Mouse (Mus musculus): Measurements from ENCODE around the gene Rapgef1. TPM values are rescaled to one million over a fixed set of nuclear protein-coding genes. Genes with fewer than 3 reads are reported as not detected.
A peak's percentile ranks its signal among the peaks of the same experiment; 100 is the strongest.
"Not testable (repeated sequence)": the region's sequence is repeated elsewhere in the genome, so short reads cannot be mapped to it uniquely, and the experiment has no call there.

Gene Rapgef1
- polyA plus RNA-seq, 1 experiment from 2014 or later, result 13.3 TPM

GRCm38 (mm10) chr2:29707731-29708130 is 88.2 kb downstream of the Rapgef1 start:
- ATAC-seq (ENCODE audit: low FRiP score), result no peak
- 84% methylated on average over 4 of the region's 4 CpGs for WGBS
- peaks cover 22% of the 10 kb centered on the region; the same call in 1 of the 2 replicates for H3K36me3 ChIP-seq (ENCODE audit: control insufficient read depth, insufficient read depth, low read length)

GRCm38 (mm10) chr2:29708209-29708608 is 88.7 kb downstream of the Rapgef1 start:
- H3K4me2 ChIP-seq (replicated peaks; ENCODE audit: low read depth, low read length); H3K27me3 ChIP-seq (ENCODE audit: control insufficient read depth, insufficient read depth, low read length); ATAC-seq (ENCODE audit: low FRiP score); H3K4me3 ChIP-seq (ENCODE audit: low read depth, low read length); H3K9me3 ChIP-seq (ENCODE audit: control insufficient read depth, low read length); DNase-seq (ENCODE audit: low spot score); H3K9ac ChIP-seq (ENCODE audit: low read depth, low read length); H3K27ac ChIP-seq (ENCODE audit: low read depth, low read length); H3K4me1 ChIP-seq (replicated peaks; ENCODE audit: control insufficient read depth, insufficient read depth, low read length): not testable (repeated sequence)
- H3K36me3 ChIP-seq (ENCODE audit: control insufficient read depth, insufficient read depth, low read length), result peaks cover 17% of the 10 kb centered on the region; the same call in 1 of the 2 replicates
- 84% methylated on average over 4 of the region's 4 CpGs for WGBS

More at GRCm38 (mm10) chr2:29707731-29708130, 88.2 kb downstream of the Rapgef1 start:
- Histone ChIP-seq H3K27ac (ENCODE audit: low read depth, low read length) (no peak overlapping the region), H3K9ac (ENCODE audit: low read depth, low read length) (no peak overlapping the region), H3K4me2 (replicated peaks; ENCODE audit: low read depth, low read length) (no peak overlapping the region), H3K4me1 (replicated peaks; ENCODE audit: control insufficient read depth, insufficient read depth, low read length) (no peaks in the 10 kb centered on the region), H3K4me3 (ENCODE audit: low read depth, low read length) (no peak overlapping the region), H3K9me3 (ENCODE audit: control insufficient read depth, low read length) (no peaks in the 10 kb centered on the region), H3K27me3 (ENCODE audit: control insufficient read depth, insufficient read depth, low read length) (no peaks in the 10 kb centered on the region)
- peak; percentile 41 for DNase-seq (ENCODE audit: low spot score)

DNA sequence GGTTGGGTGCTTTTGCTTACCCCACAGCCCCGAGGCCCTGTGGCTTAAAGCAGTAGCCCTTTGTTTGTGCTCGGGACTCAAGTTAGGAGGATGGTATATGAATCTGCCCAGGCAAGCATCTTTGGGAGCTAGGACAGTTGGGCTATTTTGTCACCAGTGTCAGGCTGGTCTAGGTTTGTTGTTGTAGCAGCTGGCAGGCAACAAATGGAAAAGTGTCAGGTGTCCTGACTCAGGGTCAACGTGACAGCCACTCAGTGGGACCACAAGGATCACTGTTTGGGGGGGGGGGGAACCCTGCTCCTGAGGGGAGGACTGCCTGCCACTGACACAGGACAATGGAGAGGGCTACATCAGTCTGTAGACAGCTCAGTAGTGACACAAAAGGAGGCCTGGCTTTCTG is 91.5 kb downstream of the Rapgef1 start:
- no peak overlapping the region for H3K4me2 ChIP-seq (replicated peaks; ENCODE audit: low read depth, low read length)
- WGBS, result 63% methylated on average over 3 of the region's 3 CpGs
- H3K4me1 ChIP-seq (replicated peaks; ENCODE audit: control insufficient read depth, insufficient read depth, low read length), result no peaks in the 10 kb centered on the region
- no peak for ATAC-seq (ENCODE audit: low FRiP score)
- no peaks in the 10 kb centered on the region for H3K9me3 ChIP-seq (ENCODE audit: control insufficient read depth, low read length)
- H3K4me3 ChIP-seq (ENCODE audit: low read depth, low read length), result no peak overlapping the region
- H3K36me3 ChIP-seq (ENCODE audit: control insufficient read depth, insufficient read depth, low read length), result peaks cover 9% of the 10 kb centered on the region; the same call in 1 of the 2 replicates
- H3K9ac ChIP-seq (ENCODE audit: low read depth, low read length), result no peak overlapping the region
- no peaks in the 10 kb centered on the region for H3K27me3 ChIP-seq (ENCODE audit: control insufficient read depth, insufficient read depth, low read length)
- no peak for DNase-seq (ENCODE audit: low spot score)
- no peak overlapping the region for H3K27ac ChIP-seq (ENCODE audit: low read depth, low read length)

- Histone ChIP-seq H3K4me2 (replicated peaks; ENCODE audit: low read depth, low read length) (no peak overlapping the region), H3K36me3 (ENCODE audit: control insufficient read depth, insufficient read depth, low read length) (peaks cover 5% of the 10 kb centered on the region; the same call in 1 of the 2 replicates), H3K27me3 (ENCODE audit: control insufficient read depth, insufficient read depth, low read length) (no peaks in the 10 kb centered on the region), H3K4me1 (replicated peaks; ENCODE audit: control insufficient read depth, insufficient read depth, low read length) (no peaks in the 10 kb centered on the region), H3K9ac (ENCODE audit: low read depth, low read length) (no peak overlapping the region), H3K9me3 (ENCODE audit: control insufficient read depth, low read length) (no peaks in the 10 kb centered on the region), H3K27ac (ENCODE audit: low read depth, low read length) (no peak overlapping the region), H3K4me3 (ENCODE audit: low read depth, low read length) (no peak overlapping the region)
- DNase-seq (ENCODE audit: low spot score) (no peak), ATAC-seq (ENCODE audit: low FRiP score) (no peak)
- 90% methylated on average over 5 of the region's 5 CpGs for WGBS
These were observed 92.4 kb downstream of the Rapgef1 start for GRCm38 (mm10) chr2:29711877-29712276.

GRCm38 (mm10) chr2:29713501-29713900 is 94.0 kb downstream of the Rapgef1 start:
- no peak overlapping the region for H3K9ac ChIP-seq (ENCODE audit: low read depth, low read length)
- H3K4me1 ChIP-seq (replicated peaks; ENCODE audit: control insufficient read depth, insufficient read depth, low read length), result no peaks in the 10 kb centered on the region
- H3K4me3 ChIP-seq (ENCODE audit: low read depth, low read length), result no peak overlapping the region
- no peak for DNase-seq (ENCODE audit: low spot score)
- H3K36me3 ChIP-seq (ENCODE audit: control insufficient read depth, insufficient read depth, low read length), result no peaks in the 10 kb centered on the region; the same call in 1 of the 2 replicates
- H3K27ac ChIP-seq (ENCODE audit: low read depth, low read length), result no peak overlapping the region
- 94% methylated on average over 1 of the region's 2 CpGs for WGBS
- no peak for ATAC-seq (ENCODE audit: low FRiP score)
- H3K9me3 ChIP-seq (ENCODE audit: control insufficient read depth, low read length), result no peaks in the 10 kb centered on the region
- H3K4me2 ChIP-seq (replicated peaks; ENCODE audit: low read depth, low read length), result no peak overlapping the region
- H3K27me3 ChIP-seq (ENCODE audit: control insufficient read depth, insufficient read depth, low read length), result no peaks in the 10 kb centered on the region

GRCm38 (mm10) chr2:29714127-29714526 is 94.6 kb downstream of the Rapgef1 start:
- H3K27ac ChIP-seq (ENCODE audit: low read depth, low read length), result no peak overlapping the region
- DNase-seq (ENCODE audit: low spot score) (no peak), ATAC-seq (ENCODE audit: low FRiP score) (no peak)
- WGBS, result 83% methylated on average over 5 of the region's 5 CpGs
- H3K4me3 ChIP-seq (ENCODE audit: low read depth, low read length), result no peak overlapping the region
- H3K4me2 ChIP-seq (replicated peaks; ENCODE audit: low read depth, low read length), result no peak overlapping the region
- H3K9me3 ChIP-seq (ENCODE audit: control insufficient read depth, low read length), result no peaks in the 10 kb centered on the region
- H3K4me1 ChIP-seq (replicated peaks; ENCODE audit: control insufficient read depth, insufficient read depth, low read length), result no peaks in the 10 kb centered on the region
- no peak overlapping the region for H3K9ac ChIP-seq (ENCODE audit: low read depth, low read length)
- no peaks in the 10 kb centered on the region; the same call in 1 of the 2 replicates for H3K36me3 ChIP-seq (ENCODE audit: control insufficient read depth, insufficient read depth, low read length)
- H3K27me3 ChIP-seq (ENCODE audit: control insufficient read depth, insufficient read depth, low read length), result no peaks in the 10 kb centered on the region

GRCm38 (mm10) chr2:29716143-29716542 is 96.6 kb downstream of the Rapgef1 start:
- ATAC-seq (ENCODE audit: low FRiP score), result no peak
- WGBS, result 45% methylated on average over 7 of the region's 7 CpGs
- H3K4me1 ChIP-seq (replicated peaks; ENCODE audit: control insufficient read depth, insufficient read depth, low read length), result no peaks in the 10 kb centered on the region
- H3K4me3 ChIP-seq (ENCODE audit: low read depth, low read length), result no peak overlapping the region
- DNase-seq (ENCODE audit: low spot score), result no peak
- H3K36me3 ChIP-seq (ENCODE audit: control insufficient read depth, insufficient read depth, low read length), result no peaks in the 10 kb centered on the region; the same call in 1 of the 2 replicates
- no peak overlapping the region for H3K27ac ChIP-seq (ENCODE audit: low read depth, low read length)
- H3K9ac ChIP-seq (ENCODE audit: low read depth, low read length), result no peak overlapping the region
- H3K27me3 ChIP-seq (ENCODE audit: control insufficient read depth, insufficient read depth, low read length), result no peaks in the 10 kb centered on the region
- no peak overlapping the region for H3K4me2 ChIP-seq (replicated peaks; ENCODE audit: low read depth, low read length)
- no peaks in the 10 kb centered on the region for H3K9me3 ChIP-seq (ENCODE audit: control insufficient read depth, low read length)

GRCm38 (mm10) chr2:29716691-29717090 is 97.2 kb downstream of the Rapgef1 start:
- Histone ChIP-seq H3K9me3 (ENCODE audit: control insufficient read depth, low read length) (no peaks in the 10 kb centered on the region), H3K4me1 (replicated peaks; ENCODE audit: control insufficient read depth, insufficient read depth, low read length) (no peaks in the 10 kb centered on the region), H3K9ac (ENCODE audit: low read depth, low read length) (no peak overlapping the region), H3K36me3 (ENCODE audit: control insufficient read depth, insufficient read depth, low read length) (no peaks in the 10 kb centered on the region; the same call in 1 of the 2 replicates), H3K27me3 (ENCODE audit: control insufficient read depth, insufficient read depth, low read length) (no peaks in the 10 kb centered on the region), H3K4me2 (replicated peaks; ENCODE audit: low read depth, low read length) (no peak overlapping the region), H3K4me3 (ENCODE audit: low read depth, low read length) (no peak overlapping the region), H3K27ac (ENCODE audit: low read depth, low read length) (no peak overlapping the region)
- ATAC-seq (ENCODE audit: low FRiP score) (no peak), DNase-seq (ENCODE audit: low spot score) (peak; percentile 22)
- WGBS, result 21% methylated on average over 6 of the region's 6 CpGs

DNA sequence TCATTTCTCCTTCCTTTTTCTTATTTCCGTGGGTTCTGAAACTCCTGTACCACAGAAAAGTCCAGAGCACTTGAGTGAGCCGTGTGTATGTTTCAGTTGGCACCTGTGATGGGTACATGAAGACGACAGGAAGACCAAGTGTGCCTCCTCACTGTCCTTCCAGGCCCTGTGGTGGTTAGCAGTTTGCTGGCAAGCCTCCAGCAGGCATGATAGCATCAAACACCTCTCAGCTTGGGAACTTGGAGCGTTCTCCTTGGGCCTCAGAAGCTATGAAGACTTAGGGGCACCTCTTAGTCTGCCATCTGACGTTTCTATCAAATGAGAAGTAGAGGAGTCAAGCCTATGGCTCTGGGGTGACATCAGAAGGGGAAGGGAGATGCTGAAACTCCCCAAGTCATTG is 99.1 kb downstream of the Rapgef1 start:
- no peak overlapping the region for H3K27ac ChIP-seq (ENCODE audit: low read depth, low read length)
- H3K9ac ChIP-seq (ENCODE audit: low read depth, low read length), result no peak overlapping the region
- DNase-seq (ENCODE audit: low spot score) (no peak), ATAC-seq (ENCODE audit: low FRiP score) (no peak)
- H3K4me1 ChIP-seq (replicated peaks; ENCODE audit: control insufficient read depth, insufficient read depth, low read length), result no peaks in the 10 kb centered on the region
- H3K27me3 ChIP-seq (ENCODE audit: control insufficient read depth, insufficient read depth, low read length), result no peaks in the 10 kb centered on the region
- no peak overlapping the region for H3K4me3 ChIP-seq (ENCODE audit: low read depth, low read length)
- no peak overlapping the region for H3K4me2 ChIP-seq (replicated peaks; ENCODE audit: low read depth, low read length)
- no peaks in the 10 kb centered on the region for H3K9me3 ChIP-seq (ENCODE audit: control insufficient read depth, low read length)
- 94% methylated on average over 5 of the region's 5 CpGs for WGBS
- 0 out of 2 replicates have a peak, but pooled peaks cover 5% of the 10 kb centered on the region for H3K36me3 ChIP-seq (ENCODE audit: control insufficient read depth, insufficient read depth, low read length)
